Mouse (Mus musculus) forebrain, embryonic 12.5 days (tissue): ENCODE data around the gene Hist1h2bf. TPM values are rescaled to one million over a fixed set of nuclear protein-coding genes. Genes with fewer than 3 reads are reported as not detected.
"Not testable (repeated sequence)": the region's sequence is repeated elsewhere in the genome, so short reads cannot be mapped to it uniquely, and the experiment has no call there.

ENCODE experiments used
- ATAC-seq: fragments of 200-750 bp; cut with Nextera tagmentation; 2 replicates; pipeline ENCODE4 v1.8.0; 2017; ENCODE audit warnings: moderate TSS enrichment; ENCODE audit not compliant: low FRiP score
- H3K27ac ChIP-seq: fragments of 300-500 bp; sonication (generic); 2 replicates; pipeline ENCODE4 v1.5.1; 2016; ENCODE audit warnings: mild to moderate bottlenecking
- H3K27me3 ChIP-seq: fragments of 300-500 bp; sonication (generic); 2 replicates; pipeline ENCODE4 v1.6.1; 2016; ENCODE audit warnings: mild to moderate bottlenecking
- H3K36me3 ChIP-seq: fragments of 300-500 bp; sonication (generic); replicated peaks from 2 replicates; pipeline ENCODE4 v1.6.1; 2016; ENCODE audit warnings: mild to moderate bottlenecking
- H3K4me1 ChIP-seq: fragments of 300-500 bp; sonication (generic); 2 replicates; pipeline ENCODE4 v1.6.1; 2016
- H3K4me2 ChIP-seq: fragments of 300-500 bp; sonication (generic); 2 replicates; pipeline ENCODE4 v1.6.1; 2016; ENCODE audit warnings: mild to moderate bottlenecking, moderate library complexity
- H3K4me3 ChIP-seq: fragments of 300-500 bp; sonication (generic); replicated peaks from 2 replicates; pipeline ENCODE4 v1.5.1; 2016; ENCODE audit warnings: mild to moderate bottlenecking
- H3K9ac ChIP-seq: fragments of 300-500 bp; sonication (generic); 2 replicates; pipeline ENCODE4 v1.6.1; 2016; ENCODE audit warnings: mild to moderate bottlenecking
- H3K9me3 ChIP-seq: fragments of 300-500 bp; sonication (generic); 2 replicates; pipeline ENCODE4 v1.6.1; 2016
- WGBS: fragments of 180-500 bp; shearing (Covaris S2); methylation state at CpG from one replicate; pipeline ENCODE4 v1.1.7; 2016; 5-methylcytosine and 5-hydroxymethylcytosine counted together
- polyA plus RNA-seq: library from polyadenylated mRNA; unstranded; fragments of >200 nt; fragmentation: Nextera tagmentation; extraction: Ambion mirVana; gene quantifications from 2 replicates; pipeline ENCODE4 v1.2.1, GENCODE M21; 2016

The Hist1h2bf gene
- polyA plus RNA-seq, 1 experiment from 2014 or later: 9.5 TPM

DNA sequence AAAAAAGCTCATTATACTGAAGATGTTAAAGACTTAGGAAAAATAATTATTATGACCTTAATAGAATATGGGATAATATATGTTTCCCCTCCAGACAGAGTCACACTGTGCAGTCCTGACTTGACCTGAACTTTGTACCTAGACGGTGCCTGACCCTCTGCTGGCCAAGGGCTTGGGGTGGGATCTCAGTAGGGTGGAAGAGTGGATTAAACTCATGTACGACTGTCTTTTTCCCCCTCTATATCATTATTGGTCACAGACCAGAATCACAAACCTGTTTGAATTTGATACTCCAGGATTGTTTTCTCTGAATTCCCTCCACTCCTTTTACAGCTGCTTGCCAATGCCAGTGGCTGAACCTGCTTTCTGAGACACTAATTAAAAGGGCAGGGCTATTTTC lies 13.3 kb downstream of the Hist1h2bf start:
- not testable (repeated sequence) for H3K36me3 ChIP-seq, H3K27me3 ChIP-seq, H3K4me3 ChIP-seq, H3K4me1 ChIP-seq, H3K9ac ChIP-seq, ATAC-seq, H3K9me3 ChIP-seq
- H3K4me2 ChIP-seq: peak overlapping the region; percentile 30
- peak overlapping the region; percentile 73; the same call in 1 of the 2 replicates for H3K27ac ChIP-seq
- 24% methylated on average over 2 of the region's 2 CpGs for WGBS

DNA sequence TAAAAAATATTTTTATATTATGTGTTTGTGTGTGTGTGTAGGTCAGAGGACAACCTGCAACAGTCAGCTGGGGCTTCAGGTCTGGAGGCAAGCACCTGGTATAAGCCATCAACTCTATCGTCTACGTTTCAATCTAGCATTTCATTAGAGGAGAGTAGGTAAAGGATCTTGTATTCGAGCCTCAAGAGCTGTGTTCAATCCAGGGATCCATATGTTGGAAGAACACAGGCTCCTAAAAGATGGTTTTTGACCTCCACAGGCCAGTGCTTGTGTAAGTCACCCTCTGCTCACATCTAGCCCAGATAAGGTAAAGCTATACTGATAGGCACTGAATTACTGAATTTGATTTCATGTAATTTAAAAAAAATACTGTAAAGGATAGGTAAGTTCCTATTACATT lies 17.1 kb downstream of the Hist1h2bf start:
- Histone ChIP-seq H3K4me1 (peaks cover 16% of the 10 kb centered on the region), H3K36me3 (no peaks in the 10 kb centered on the region), H3K9ac (no peak overlapping the region), H3K9me3 (no peaks in the 10 kb centered on the region), H3K4me3 (no peak overlapping the region; the same call in 1 of the 2 replicates), H3K4me2 (peak overlapping the region; percentile 93), H3K27me3 (no peaks in the 10 kb centered on the region), H3K27ac (0 out of 2 replicates have a peak overlapping the region, but pooled peaks have one; percentile 42)
- no peak for ATAC-seq
- WGBS: 73% methylated on average over 3 of the region's 3 CpGs

DNA sequence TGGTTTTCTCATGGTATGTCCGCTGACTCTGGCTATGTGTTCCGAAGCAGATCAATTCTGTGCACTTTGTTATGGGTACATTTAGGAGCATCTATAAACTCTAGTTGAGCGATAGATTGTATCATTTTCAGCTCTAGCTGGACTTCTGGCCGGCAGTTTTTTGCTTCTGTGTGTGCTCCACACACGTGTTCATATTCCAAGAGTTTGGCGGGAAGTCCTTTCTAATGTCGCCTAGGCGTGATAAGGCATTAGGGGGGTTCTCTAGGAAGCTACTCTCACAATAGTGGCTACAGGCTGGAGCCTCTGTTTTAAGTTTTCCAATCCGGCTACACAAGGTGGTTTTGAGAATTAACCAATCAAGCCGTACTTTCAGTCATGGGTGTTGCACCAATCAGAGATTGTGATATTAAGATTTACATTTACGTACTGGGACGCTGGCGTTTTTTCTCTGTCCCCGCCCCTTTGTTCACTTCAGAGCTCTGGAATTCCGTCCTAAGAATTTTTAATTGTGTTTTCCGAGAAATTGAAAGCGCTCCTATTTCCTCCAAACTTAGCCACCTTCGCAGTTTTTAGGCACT lies 18.1 kb downstream of the Hist1h2bf start:
- H3K4me3 ChIP-seq: peak overlapping the region; percentile 56
- H3K9ac ChIP-seq: peak overlapping the region; percentile 89
- under 1% methylated on average over 18 of the region's 18 CpGs for WGBS
- peaks cover 18% of the 10 kb centered on the region for H3K4me1 ChIP-seq
- ATAC-seq: peak; percentile 82
- no peaks in the 10 kb centered on the region for H3K36me3 ChIP-seq
- H3K9me3 ChIP-seq: no peaks in the 10 kb centered on the region
- H3K27ac ChIP-seq: peak overlapping the region; percentile 99
- H3K27me3 ChIP-seq: no peaks in the 10 kb centered on the region
- peak overlapping the region; percentile 93 for H3K4me2 ChIP-seq

- under 1% methylated on average over 54 of the region's 54 CpGs for WGBS
- Histone ChIP-seq H3K27ac (peak overlapping the region; percentile 99), H3K4me2 (peak overlapping the region; percentile 93), H3K4me3 (peak overlapping the region; percentile 56), H3K9ac (peak overlapping the region; percentile 89), H3K27me3 (no peaks in the 10 kb centered on the region), H3K9me3 (no peaks in the 10 kb centered on the region), H3K4me1 (peaks cover 23% of the 10 kb centered on the region), H3K36me3 (no peaks in the 10 kb centered on the region)
- ATAC-seq: peak; percentile 88
Observed at GRCm38 (mm10) chr13:23554925-23555838, 18.8 kb downstream of the Hist1h2bf start.

- Histone ChIP-seq H3K9ac (peak overlapping the region; percentile 89), H3K27me3 (no peaks in the 10 kb centered on the region), H3K27ac (peak overlapping the region; percentile 99), H3K4me3 (peak overlapping the region; percentile 56), H3K36me3 (no peaks in the 10 kb centered on the region), H3K4me2 (peak overlapping the region; percentile 93), H3K9me3 (no peaks in the 10 kb centered on the region), H3K4me1 (peaks cover 23% of the 10 kb centered on the region)
- ATAC-seq: no peak
- WGBS: 26% methylated on average over 9 of the region's 9 CpGs
Observed at GRCm38 (mm10) chr13:23554393-23554792, 19.6 kb downstream of the Hist1h2bf start.

- Histone ChIP-seq H3K4me2 (peak within 1 kb of the TSS; percentile 93), H3K4me3 (no peak within 1 kb of the TSS), H3K27me3 (no peaks in the 10 kb centered on the region), H3K36me3 (no peaks in the 10 kb centered on the region), H3K9me3 (no peaks in the 10 kb centered on the region), H3K27ac (peak within 1 kb of the TSS; percentile 99), H3K9ac (no peak within 1 kb of the TSS), H3K4me1 (peaks cover 23% of the 10 kb centered on the region)
- no peak for ATAC-seq
Observed at GRCm38 (mm10) chr13:23552962-23553361, 21.0 kb downstream of the Hist1h2bf start, which contains the start of gene Hist1h1d. Hist1h1d (plus strand) TSS chr13:23553262.

GRCm38 (mm10) chr13:23551931-23552914 lies 21.8 kb downstream of the Hist1h2bf start:
- H3K9ac ChIP-seq: 0 out of 2 replicates have a peak overlapping the region, but pooled peaks have one; percentile 67
- H3K9me3 ChIP-seq: no peaks in the 10 kb centered on the region
- WGBS: 46% methylated on average over 8 of the region's 8 CpGs
- peaks cover 23% of the 10 kb centered on the region for H3K4me1 ChIP-seq
- no peaks in the 10 kb centered on the region for H3K27me3 ChIP-seq
- H3K4me2 ChIP-seq: peak overlapping the region; percentile 58
- peak overlapping the region; percentile 94 for H3K27ac ChIP-seq
- no peak for ATAC-seq
- no peaks in the 10 kb centered on the region for H3K36me3 ChIP-seq
- peak overlapping the region; percentile 45 for H3K4me3 ChIP-seq

- peak within 1 kb of the TSS; percentile 67 for H3K9ac ChIP-seq
- H3K9me3 ChIP-seq, H3K27me3 ChIP-seq, H3K36me3 ChIP-seq: not testable (repeated sequence)
- H3K4me2 ChIP-seq: peak within 1 kb of the TSS; percentile 58
- peak; percentile 84 for ATAC-seq
- peak within 1 kb of the TSS; percentile 94 for H3K27ac ChIP-seq
- peaks cover 18% of the 10 kb centered on the region for H3K4me1 ChIP-seq
- peak within 1 kb of the TSS; percentile 45 for H3K4me3 ChIP-seq
- WGBS: under 1% methylated on average over 47 of the region's 47 CpGs
Observed at GRCm38 (mm10) chr13:23551146-23551834, 22.7 kb downstream of the Hist1h2bf start, which contains the start of gene Hist1h4f. Hist1h4f (minus strand) TSS chr13:23551648.

- Histone ChIP-seq H3K4me3 (peak overlapping the region; percentile 45), H3K27ac (peak overlapping the region; percentile 94), H3K4me1 (peaks cover 18% of the 10 kb centered on the region; the same call in 1 of the 2 replicates), H3K27me3 (no peaks in the 10 kb centered on the region), H3K36me3 (no peaks in the 10 kb centered on the region), H3K9me3 (no peaks in the 10 kb centered on the region), H3K4me2 (peak overlapping the region; percentile 58), H3K9ac (peak overlapping the region; percentile 67)
- 7% methylated on average over 3 of the region's 3 CpGs for WGBS
- ATAC-seq: no peak
Observed at GRCm38 (mm10) chr13:23550761-23551145, 23.2 kb downstream of the Hist1h2bf start.

DNA sequence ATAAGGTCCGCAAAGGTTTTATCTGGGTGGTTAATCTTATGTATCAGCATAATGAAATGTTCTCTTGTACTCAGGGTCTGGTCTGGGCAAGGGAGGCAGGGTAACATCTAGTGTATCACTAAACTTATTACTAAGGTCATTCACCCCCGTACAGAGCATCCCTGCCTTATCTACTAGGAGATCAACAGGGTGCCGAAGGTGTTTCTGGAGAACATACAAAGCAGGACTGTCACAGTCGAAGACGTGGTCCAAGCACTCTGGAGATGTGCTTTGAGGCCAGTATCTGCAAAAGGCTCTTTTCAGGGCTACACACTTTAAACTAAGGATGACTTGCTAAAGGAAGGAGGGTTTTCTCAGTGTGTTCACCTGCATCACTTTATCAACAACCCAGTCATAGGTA lies 27.3 kb downstream of the Hist1h2bf start:
- no peaks in the 10 kb centered on the region for H3K27me3 ChIP-seq
- H3K4me3 ChIP-seq: no peak overlapping the region
- H3K27ac ChIP-seq: peak overlapping the region; percentile 14
- WGBS: 81% methylated on average over 5 of the region's 5 CpGs
- H3K4me2 ChIP-seq: no peak overlapping the region
- no peaks in the 10 kb centered on the region for H3K36me3 ChIP-seq
- no peak overlapping the region for H3K9ac ChIP-seq
- ATAC-seq: no peak
- H3K4me1 ChIP-seq: peaks cover 17% of the 10 kb centered on the region
- no peaks in the 10 kb centered on the region for H3K9me3 ChIP-seq

GRCm38 (mm10) chr13:23544787-23545120 lies 29.2 kb downstream of the Hist1h2bf start:
- not testable (repeated sequence) for H3K27me3 ChIP-seq, H3K9me3 ChIP-seq, H3K36me3 ChIP-seq
- 1% methylated on average over 13 of the region's 14 CpGs for WGBS
- Histone ChIP-seq H3K4me1 (peaks cover 10% of the 10 kb centered on the region; the same call in 1 of the 2 replicates), H3K9ac (peak overlapping the region; percentile 57; the same call in 1 of the 2 replicates), H3K4me2 (peak overlapping the region; percentile 62), H3K4me3 (peak overlapping the region; percentile 47), H3K27ac (peak overlapping the region; percentile 94)
- ATAC-seq: peak; percentile 1; the same call in 1 of the 2 replicates
